Mouse (Mus musculus): ENCODE measurements at regions not wholly inside any gene's neighbourhood (a gene's known extent, or its start where the extent isn't known, plus 50 kb on each side); places are given as distances from the start of the nearest gene placed in this dataset.
A peak's percentile ranks its signal among the peaks of the same experiment; 100 is the strongest.

- Histone ChIP-seq H3K4me1 (ENCODE audit: control insufficient read depth, insufficient read depth) (peaks cover 11% of the 10 kb centered on the region), H3K27me3 (ENCODE audit: control insufficient read depth, insufficient read depth, low read length) (no peaks in the 10 kb centered on the region), H3K4me2 (ENCODE audit: low read depth, low read length) (no peak overlapping the region), H3K27ac (ENCODE audit: low read depth) (peak overlapping the region; percentile 36; the same call in 1 of the 2 replicates), H3K36me3 (replicated peaks; ENCODE audit: control insufficient read depth, insufficient read depth, low read length) (no peaks in the 10 kb centered on the region), H3K4me3 (ENCODE audit: low read depth, low read length) (no peak overlapping the region), H3K9me3 (replicated peaks; ENCODE audit: control insufficient read depth, low read length) (no peaks in the 10 kb centered on the region), H3K9ac (replicated peaks; ENCODE audit: low read depth, low read length) (no peak overlapping the region)
- TF ChIP-seq CTCF (IDR thresholded peaks at IDR 0.05; ENCODE audit: low read depth), result no peak
- no peak for TF ChIP-seq EP300 (IDR thresholded peaks at IDR 0.05; ENCODE audit: low read depth)
- WGBS, result 9% methylated on average over 1 of the region's 1 CpGs
- ATAC-seq (ENCODE audit: insufficient read depth, low read depth), result peak; percentile 47; the same call in 1 of the 2 replicates
- DNase-seq (ENCODE audit: low spot score), result no peak
Measured at GRCm38 (mm10) chr1:61221131-61221530, 243.4 kb downstream of the Icos start.

GRCm38 (mm10) chr1:61228942-61229341 is 251.2 kb downstream of the Icos start:
- Histone ChIP-seq H3K4me2 (ENCODE audit: low read depth, low read length) (no peak overlapping the region), H3K36me3 (replicated peaks; ENCODE audit: control insufficient read depth, insufficient read depth, low read length) (no peaks in the 10 kb centered on the region), H3K4me1 (ENCODE audit: control insufficient read depth, insufficient read depth) (no peaks in the 10 kb centered on the region), H3K27me3 (ENCODE audit: control insufficient read depth, insufficient read depth, low read length) (no peaks in the 10 kb centered on the region), H3K9me3 (replicated peaks; ENCODE audit: control insufficient read depth, low read length) (no peaks in the 10 kb centered on the region), H3K4me3 (ENCODE audit: low read depth, low read length) (no peak overlapping the region), H3K9ac (replicated peaks; ENCODE audit: low read depth, low read length) (no peak overlapping the region), H3K27ac (ENCODE audit: low read depth) (no peak overlapping the region)
- DNase-seq (ENCODE audit: low spot score) (no peak), ATAC-seq (ENCODE audit: insufficient read depth, low read depth) (no peak)
- TF ChIP-seq CTCF (IDR thresholded peaks at IDR 0.05; ENCODE audit: low read depth) (no peak), EP300 (IDR thresholded peaks at IDR 0.05; ENCODE audit: low read depth) (no peak)
- WGBS, result 47% methylated on average over 4 of the region's 4 CpGs

GRCm38 (mm10) chr1:61233001-61233400 is 255.3 kb downstream of the Icos start:
- Histone ChIP-seq H3K36me3 (replicated peaks; ENCODE audit: control insufficient read depth, insufficient read depth, low read length) (no peaks in the 10 kb centered on the region), H3K4me2 (ENCODE audit: low read depth, low read length) (no peak overlapping the region), H3K27me3 (ENCODE audit: control insufficient read depth, insufficient read depth, low read length) (no peaks in the 10 kb centered on the region), H3K9me3 (replicated peaks; ENCODE audit: control insufficient read depth, low read length) (no peaks in the 10 kb centered on the region), H3K4me1 (ENCODE audit: control insufficient read depth, insufficient read depth) (no peaks in the 10 kb centered on the region), H3K9ac (replicated peaks; ENCODE audit: low read depth, low read length) (no peak overlapping the region), H3K4me3 (ENCODE audit: low read depth, low read length) (no peak overlapping the region), H3K27ac (ENCODE audit: low read depth) (no peak overlapping the region)
- TF ChIP-seq CTCF (IDR thresholded peaks at IDR 0.05; ENCODE audit: low read depth) (no peak), EP300 (IDR thresholded peaks at IDR 0.05; ENCODE audit: low read depth) (no peak)
- DNase-seq (ENCODE audit: low spot score) (no peak), ATAC-seq (ENCODE audit: insufficient read depth, low read depth) (no peak)
- WGBS, result 62% methylated on average over 1 of the region's 1 CpGs

- no peaks in the 10 kb centered on the region for H3K27me3 ChIP-seq (ENCODE audit: control insufficient read depth, insufficient read depth, low read length)
- no peaks in the 10 kb centered on the region for H3K36me3 ChIP-seq (replicated peaks; ENCODE audit: control insufficient read depth, insufficient read depth, low read length)
- TF ChIP-seq EP300 (IDR thresholded peaks at IDR 0.05; ENCODE audit: low read depth) (no peak), CTCF (IDR thresholded peaks at IDR 0.05; ENCODE audit: low read depth) (no peak)
- no peak overlapping the region for H3K4me3 ChIP-seq (ENCODE audit: low read depth, low read length)
- DNase-seq (ENCODE audit: low spot score) (peak; percentile 19), ATAC-seq (ENCODE audit: insufficient read depth, low read depth) (peak; percentile 24; the same call in 1 of the 2 replicates)
- no peak overlapping the region for H3K9ac ChIP-seq (replicated peaks; ENCODE audit: low read depth, low read length)
- H3K9me3 ChIP-seq (replicated peaks; ENCODE audit: control insufficient read depth, low read length), result no peaks in the 10 kb centered on the region
- peak overlapping the region; percentile 38 for H3K4me2 ChIP-seq (ENCODE audit: low read depth, low read length)
- 22% methylated on average over 10 of the region's 10 CpGs for WGBS
- H3K27ac ChIP-seq (ENCODE audit: low read depth), result no peak overlapping the region
- no peaks in the 10 kb centered on the region for H3K4me1 ChIP-seq (ENCODE audit: control insufficient read depth, insufficient read depth)
Measured at GRCm38 (mm10) chr1:61233476-61234297, 256.0 kb downstream of the Icos start.

GRCm38 (mm10) chr1:61234298-61234682 is 256.6 kb downstream of the Icos start:
- Histone ChIP-seq H3K9ac (replicated peaks; ENCODE audit: low read depth, low read length) (no peak overlapping the region), H3K9me3 (replicated peaks; ENCODE audit: control insufficient read depth, low read length) (no peaks in the 10 kb centered on the region), H3K27me3 (ENCODE audit: control insufficient read depth, insufficient read depth, low read length) (no peaks in the 10 kb centered on the region), H3K4me2 (ENCODE audit: low read depth, low read length) (peak overlapping the region; percentile 38; the same call in 1 of the 2 replicates), H3K4me3 (ENCODE audit: low read depth, low read length) (no peak overlapping the region), H3K4me1 (ENCODE audit: control insufficient read depth, insufficient read depth) (no peaks in the 10 kb centered on the region), H3K27ac (ENCODE audit: low read depth) (no peak overlapping the region), H3K36me3 (replicated peaks; ENCODE audit: control insufficient read depth, insufficient read depth, low read length) (no peaks in the 10 kb centered on the region)
- TF ChIP-seq EP300 (IDR thresholded peaks at IDR 0.05; ENCODE audit: low read depth), result no peak
- TF ChIP-seq CTCF (IDR thresholded peaks at IDR 0.05; ENCODE audit: low read depth), result no peak
- 36% methylated on average over 1 of the region's 1 CpGs for WGBS
- ATAC-seq (ENCODE audit: insufficient read depth, low read depth) (no peak), DNase-seq (ENCODE audit: low spot score) (no peak)
